Mouse (Mus musculus) bone marrow macrophage, adult 2 months (primary cell): ENCODE measurements around the gene Napsa. TPM values are rescaled to one million over a fixed set of nuclear protein-coding genes. Genes with fewer than 3 reads are reported as not detected.

ENCODE experiments used
- H3K27ac ChIP-seq: 2 replicates; pipeline ENCODE4 v1.5.1; 2012; ENCODE audit warnings: low read depth, low read length; ENCODE audit not compliant: insufficient read depth
- H3K4me1 ChIP-seq: 2 replicates; pipeline ENCODE4 v1.6.1; 2012; ENCODE audit warnings: low read length; ENCODE audit not compliant: control insufficient read depth, insufficient read depth
- H3K4me3 ChIP-seq: 2 replicates; pipeline ENCODE4 v1.5.1; 2012; ENCODE audit warnings: mild to moderate bottlenecking, low read length, moderate library complexity; ENCODE audit not compliant: insufficient read depth
- CTCF ChIP-seq: IDR thresholded peaks from 2 replicates; pipeline ENCODE4 v1.5.1; 2012; ENCODE audit warnings: low read depth, mild to moderate bottlenecking, low read length, moderate library complexity
- POLR2A ChIP-seq: IDR thresholded peaks from 2 replicates; pipeline ENCODE4 v1.6.1; 2012; ENCODE audit warnings: mild to moderate bottlenecking, low read depth, low read length, borderline replicate concordance
- polyA plus RNA-seq: library from polyadenylated mRNA; stranded (reverse); fragments of >200 nt; gene quantifications from 2 replicates; pipeline ENCODE4 v1.2.4, GENCODE M21; 2012; ENCODE audit not compliant: missing spikeins, insufficient read depth, insufficient read length

The Napsa gene
- polyA plus RNA-seq, 1 experiment = 224 TPM

- Histone ChIP-seq H3K4me3 (no peak overlapping the region), H3K4me1 (no peaks in the 10 kb centered on the region), H3K27ac (no peak overlapping the region)
- no peak for TF ChIP-seq POLR2A
- TF ChIP-seq CTCF = no peak
These were observed 33.2 kb upstream of the Napsa start for GRCm38 (mm10) chr7:44538756-44539624.

- Histone ChIP-seq H3K4me3 (no peak overlapping the region), H3K4me1 (0 out of 2 replicates have a peak, but pooled peaks cover 2% of the 10 kb centered on the region), H3K27ac (no peak overlapping the region)
- TF ChIP-seq CTCF (no peak), POLR2A (no peak)
These were observed 29.6 kb upstream of the Napsa start for GRCm38 (mm10) chr7:44542555-44542954.

GRCm38 (mm10) chr7:44543071-44543470 is 29.1 kb upstream of the Napsa start:
- TF ChIP-seq POLR2A (no peak), CTCF (no peak)
- Histone ChIP-seq H3K27ac (no peak overlapping the region), H3K4me1 (0 out of 2 replicates have a peak, but pooled peaks cover 2% of the 10 kb centered on the region), H3K4me3 (no peak overlapping the region)

GRCm38 (mm10) chr7:44546274-44546673 is 25.9 kb upstream of the Napsa start:
- TF ChIP-seq POLR2A (no peak), CTCF (no peak)
- Histone ChIP-seq H3K4me3 (no peak overlapping the region), H3K4me1 (0 out of 2 replicates have a peak, but pooled peaks cover 2% of the 10 kb centered on the region), H3K27ac (no peak overlapping the region)

- 0 out of 2 replicates have a peak, but pooled peaks cover 2% of the 10 kb centered on the region for H3K4me1 ChIP-seq
- no peak overlapping the region for H3K27ac ChIP-seq
- H3K4me3 ChIP-seq = peak overlapping the region; percentile 68; the same call in 1 of the 2 replicates
- no peak for TF ChIP-seq POLR2A
- TF ChIP-seq CTCF = no peak
These were observed 25.1 kb upstream of the Napsa start for GRCm38 (mm10) chr7:44547041-44547440.

- Histone ChIP-seq H3K4me3 (peak overlapping the region; percentile 68), H3K4me1 (0 out of 2 replicates have a peak, but pooled peaks cover 2% of the 10 kb centered on the region), H3K27ac (no peak overlapping the region)
- TF ChIP-seq POLR2A = no peak
- TF ChIP-seq CTCF = no peak
These were observed 24.5 kb upstream of the Napsa start for GRCm38 (mm10) chr7:44547725-44548124.

GRCm38 (mm10) chr7:44548497-44549087 is 23.6 kb upstream of the Napsa start, which contains the start of gene Pold1:
Pold1 (minus strand) TSS chr7:44548849.
- Histone ChIP-seq H3K27ac (peak within 1 kb of the TSS; percentile 37), H3K4me3 (peak within 1 kb of the TSS; percentile 68), H3K4me1 (0 out of 2 replicates have a peak, but pooled peaks cover 2% of the 10 kb centered on the region)
- TF ChIP-seq CTCF (0 out of 2 replicates have a peak, but pooled peaks have one; percentile 15), POLR2A (no peak)

GRCm38 (mm10) chr7:44549621-44550408 is 22.4 kb upstream of the Napsa start:
- TF ChIP-seq CTCF (no peak), POLR2A (no peak)
- H3K4me1 ChIP-seq = 0 out of 2 replicates have a peak, but pooled peaks cover 2% of the 10 kb centered on the region
- H3K27ac ChIP-seq = no peak overlapping the region

GRCm38 (mm10) chr7:44550409-44550678 is 21.8 kb upstream of the Napsa start:
- no peak overlapping the region for H3K4me3 ChIP-seq
- 0 out of 2 replicates have a peak, but pooled peaks cover 2% of the 10 kb centered on the region for H3K4me1 ChIP-seq
- TF ChIP-seq POLR2A (no peak), CTCF (no peak)
- H3K27ac ChIP-seq = no peak overlapping the region

More at GRCm38 (mm10) chr7:44549621-44550408, 22.4 kb upstream of the Napsa start:
- H3K4me3 ChIP-seq = no peak overlapping the region

GRCm38 (mm10) chr7:44551301-44551700 is 20.9 kb upstream of the Napsa start:
- Histone ChIP-seq H3K4me3 (no peak overlapping the region), H3K27ac (no peak overlapping the region), H3K4me1 (0 out of 2 replicates have a peak, but pooled peaks cover 2% of the 10 kb centered on the region)
- no peak for TF ChIP-seq CTCF
